Mouse (Mus musculus) right cerebral cortex, postnatal 4 days (tissue): ENCODE results near the gene Cep68.
A peak's percentile ranks its signal among the peaks of the same experiment; 100 is the strongest.

Experiments
- DNase-seq: peaks from one replicate; pipeline ENCODE4 v3.0.0-alpha.2; 2022

The Cep68 gene

DNA sequence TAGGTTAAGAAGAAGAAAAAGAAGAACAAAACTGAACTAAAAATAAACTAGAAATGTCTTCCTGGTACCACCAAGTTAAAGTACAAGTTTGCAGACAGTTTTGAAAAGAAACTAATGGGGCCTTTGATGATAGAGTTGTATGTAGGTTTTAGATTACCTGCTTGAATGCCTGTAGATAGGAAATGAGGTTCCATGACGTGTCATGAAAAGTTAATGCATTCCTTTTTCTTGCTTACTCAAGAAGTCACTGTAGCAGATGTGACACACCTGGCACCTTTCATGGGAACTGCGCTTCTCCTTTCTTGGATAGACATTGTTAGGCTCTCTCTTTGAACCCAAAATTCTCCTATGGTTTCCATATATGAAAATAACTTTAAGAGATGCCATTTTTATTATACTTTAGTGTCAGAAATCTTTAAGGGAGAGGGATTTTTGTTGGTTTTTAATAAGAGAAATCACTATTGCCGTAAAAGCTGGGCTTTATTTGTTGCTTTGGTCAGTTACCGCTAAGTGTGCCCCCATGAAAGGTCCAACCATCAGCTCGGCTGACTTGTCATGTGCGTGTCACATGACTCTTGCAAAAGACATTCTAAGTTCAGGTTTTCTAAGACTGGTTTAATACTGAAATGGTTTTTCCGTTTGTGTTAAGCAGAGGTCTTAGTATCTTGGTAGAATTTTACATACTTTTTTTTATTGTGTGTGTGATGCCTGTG is 46.8 kb downstream of the Cep68 start:
- DNase-seq = no peak

DNA sequence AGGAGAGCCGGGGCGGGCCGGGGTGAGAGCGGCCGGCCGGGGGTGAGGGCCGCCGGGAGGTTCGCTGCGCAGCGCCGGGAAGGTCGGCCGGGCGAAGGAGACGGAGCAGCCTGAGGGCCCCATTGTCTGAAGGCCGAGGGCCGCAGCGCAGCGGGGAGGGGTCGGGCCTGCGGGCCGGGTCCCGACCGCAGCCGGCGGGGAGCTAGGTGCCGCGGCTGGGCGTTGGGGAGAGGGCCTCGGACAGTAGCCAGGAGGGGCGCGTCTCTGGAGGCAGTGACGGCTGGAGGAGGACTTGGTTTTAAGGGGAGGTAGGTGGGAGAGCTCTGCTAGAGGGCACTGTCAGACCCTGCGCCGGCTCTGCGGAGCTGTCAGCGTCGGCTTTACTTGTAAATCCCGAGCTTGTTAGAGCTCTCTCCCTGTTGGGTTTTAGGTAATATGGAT is 47.5 kb downstream of the Cep68 start:
- peak; percentile 62 for DNase-seq

DNA sequence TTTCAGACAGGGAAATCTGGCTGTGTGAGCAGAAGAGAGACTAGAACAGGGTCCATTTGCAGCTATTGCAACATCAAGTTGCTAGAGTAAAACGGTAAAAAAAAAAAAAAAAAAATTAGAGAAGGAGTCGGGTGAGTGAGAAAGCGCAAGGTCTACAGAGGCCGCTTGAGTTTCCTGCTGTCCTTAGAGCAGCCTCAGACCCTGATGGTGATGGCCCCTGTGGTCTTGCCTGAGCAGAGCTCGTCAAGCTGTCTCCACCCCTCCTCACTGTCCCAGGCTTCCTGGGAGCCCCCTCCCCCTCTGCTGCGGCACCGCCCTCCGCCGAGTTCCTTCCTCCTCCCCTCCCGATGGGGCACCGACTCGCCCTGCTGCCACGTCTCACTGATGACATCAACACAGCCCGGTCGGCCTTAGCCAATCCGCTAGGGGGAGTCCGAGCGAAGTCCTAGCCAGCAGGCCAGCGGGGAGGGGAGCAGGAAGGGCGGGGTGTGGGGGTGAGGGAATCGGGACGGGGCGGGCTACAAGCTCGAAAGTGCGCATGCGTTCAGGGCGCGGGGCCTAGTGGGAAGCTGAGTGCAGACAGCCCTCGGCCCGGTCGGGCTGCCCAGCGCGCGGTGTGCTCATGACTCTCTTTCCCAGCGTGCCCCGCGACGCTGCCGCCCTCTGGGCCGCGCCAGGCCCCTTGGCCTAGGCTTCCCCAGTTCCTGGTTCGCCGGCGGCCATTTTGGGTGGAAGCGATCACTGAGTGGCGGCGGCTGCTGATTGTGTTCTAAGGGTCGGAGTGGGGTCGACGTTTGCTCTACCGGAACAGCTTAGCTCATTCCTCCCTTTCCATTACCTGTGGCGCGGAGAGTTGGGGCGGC is 48.3 kb downstream of the Cep68 start, which contains the start of gene Rab1a:
Gene Rab1a (plus strand): TSS at position 720 of the 863 bp plus-strand sequence.
- peak; percentile 100 for DNase-seq

DNA sequence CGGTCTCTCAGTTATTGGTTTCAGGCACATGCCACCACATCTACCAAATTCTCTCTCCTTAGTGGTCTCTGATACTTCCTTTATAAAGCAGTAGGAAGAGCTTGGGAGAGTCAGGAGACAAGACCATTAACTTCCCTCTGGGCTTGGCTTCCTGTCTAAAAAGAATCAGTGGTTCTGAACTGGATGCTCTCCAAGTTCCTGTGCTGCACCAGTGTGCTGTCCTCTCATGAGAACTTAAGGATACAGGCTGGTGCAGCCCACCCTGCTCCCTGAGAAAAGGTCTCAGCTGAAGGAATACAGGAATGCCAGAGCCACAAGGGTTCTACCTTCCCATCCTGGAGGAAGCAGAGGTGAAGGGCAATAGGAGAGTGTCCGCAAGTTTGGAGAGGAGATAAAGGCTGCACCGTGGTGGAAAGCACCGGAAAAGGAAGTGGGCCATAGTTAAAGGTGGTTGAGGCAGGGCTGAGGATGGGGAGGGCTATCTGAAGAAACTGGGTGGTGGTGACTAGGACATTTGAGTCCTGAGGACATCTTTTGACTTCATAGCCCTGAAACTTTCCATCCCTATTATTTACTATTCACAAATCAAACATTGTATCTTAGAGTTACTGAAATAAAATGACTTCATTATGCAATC is 56.0 kb downstream of the Cep68 start:
- no peak for DNase-seq

DNA sequence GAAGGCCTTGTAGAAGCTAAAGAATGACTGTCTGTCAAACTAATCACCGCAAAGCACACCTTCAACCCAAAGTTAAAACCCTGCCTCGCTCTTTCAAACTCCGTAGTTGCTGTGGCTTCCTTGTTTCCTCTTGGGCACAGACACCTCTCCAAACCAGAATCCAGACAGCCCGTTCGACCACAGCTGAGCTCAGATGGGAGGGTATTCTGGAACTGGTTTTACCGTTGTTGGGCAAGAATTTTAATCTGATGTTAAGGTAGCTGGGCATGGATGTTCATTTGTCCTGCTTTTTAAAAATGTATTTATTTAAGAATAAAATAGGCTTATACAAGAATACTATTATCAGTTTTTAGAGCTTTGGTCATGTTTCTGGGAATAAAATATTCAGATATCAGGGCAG is 62.0 kb downstream of the Cep68 start:
- DNase-seq = no peak
